Mouse (Mus musculus): ENCODE measurements at regions not wholly inside any gene's neighbourhood (a gene's known extent, or its start where the extent isn't known, plus 50 kb on each side); places are given as distances from the start of the nearest gene placed in this dataset.

DNA sequence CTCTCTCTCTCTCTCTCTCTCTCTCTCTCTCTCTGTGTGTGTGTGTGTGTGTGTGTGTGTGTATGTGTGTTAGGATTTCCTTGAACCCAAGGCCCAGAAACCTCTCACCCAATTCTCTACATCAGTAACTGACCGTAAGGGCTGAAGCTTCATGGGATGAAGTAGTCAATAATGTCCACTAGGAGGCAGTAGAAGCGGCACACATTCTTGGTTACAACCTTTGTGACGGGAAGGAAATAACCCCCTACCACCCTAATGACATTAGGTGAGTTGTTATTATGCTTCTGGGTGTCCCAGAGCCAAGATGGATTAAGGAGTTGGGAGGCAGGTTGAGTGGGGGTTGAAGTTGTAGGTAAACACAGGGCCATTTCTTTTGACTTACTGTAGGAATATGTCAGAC, 55.5 kb upstream of the Itprid1 start:
- no peak for DNase-seq

- DNase-seq = no peak
Observed at GRCm38 (mm10) chr6:55775527-55775926, 61.2 kb upstream of the Itprid1 start.

- DNase-seq = no peak
Observed at GRCm38 (mm10) chr6:55770341-55770740, 66.4 kb upstream of the Itprid1 start.

- DNase-seq = peak; percentile 22 to 36
Observed at GRCm38 (mm10) chr6:55755491-55755890, 74.4 kb upstream of the Neurod6 start.

DNA sequence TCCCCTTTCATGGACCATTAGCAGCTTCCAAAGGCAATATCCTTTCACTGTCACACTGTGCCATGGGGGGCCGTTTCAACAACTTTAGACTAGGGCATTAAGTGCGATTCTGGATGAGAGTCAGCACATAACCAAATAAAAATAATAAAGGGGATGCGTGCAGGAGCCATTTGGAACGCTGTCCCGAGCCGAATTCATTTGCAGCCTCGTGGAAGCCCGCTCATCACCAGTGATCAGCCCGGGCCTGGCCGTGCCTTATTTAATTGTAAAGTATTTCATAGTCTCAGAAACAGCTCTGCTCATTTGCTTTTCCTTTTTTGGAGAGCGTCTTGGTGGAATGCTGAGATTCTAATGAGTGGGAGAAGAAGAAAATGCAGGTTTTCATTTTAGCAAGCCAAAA, 69.8 kb upstream of the Neurod6 start:
- DNase-seq = no peak

- DNase-seq = no peak
Observed at GRCm38 (mm10) chr6:55745859-55746151, 64.7 kb upstream of the Neurod6 start.

DNA sequence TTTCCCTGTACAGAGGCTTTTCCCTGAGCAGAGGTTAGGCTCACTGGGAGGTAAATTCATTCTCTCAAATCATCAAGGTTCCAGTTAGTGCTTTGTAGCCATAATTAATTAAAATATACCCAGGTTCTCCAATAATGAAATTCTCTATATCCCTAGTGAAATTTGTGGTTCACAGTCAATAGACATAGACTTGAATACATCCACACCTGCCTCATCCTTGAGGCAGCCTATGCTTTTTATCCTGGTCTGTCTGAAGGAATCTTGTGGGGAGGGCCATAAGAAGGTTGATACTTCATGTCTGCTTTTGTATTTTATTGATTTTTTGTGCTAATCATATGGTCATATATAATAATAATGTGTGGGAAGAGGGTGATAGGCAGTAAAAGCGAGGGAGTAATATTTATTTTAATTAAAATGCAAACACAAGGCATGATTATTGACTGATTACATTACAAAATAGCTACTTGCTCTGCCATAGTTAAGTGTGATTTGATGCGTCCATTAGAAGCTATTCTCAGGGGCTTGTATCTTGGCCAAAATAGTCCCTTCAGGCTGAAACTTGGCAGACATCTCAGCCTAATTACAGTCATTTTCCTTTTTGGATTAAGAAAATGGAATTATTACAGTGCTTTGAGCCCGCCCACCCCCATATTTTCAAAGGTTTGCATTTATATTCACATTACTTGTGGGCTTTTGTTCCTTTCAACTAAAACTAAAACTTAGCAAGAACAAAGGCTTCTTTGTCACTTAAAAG, 64.2 kb upstream of the Neurod6 start:
- DNase-seq = no peak

- no peak for DNase-seq
Observed at GRCm38 (mm10) chr6:55731301-55731826, 50.3 kb upstream of the Neurod6 start.

Data from cerebellum, postnatal 25 days (tissue).